25 mouse cellular contexts compared by ENCODE assay signal in genomic region chr6:124168499-124169257, GRCm38 (mm10).
DNase-seq lines count a peak whose midpoint lies in the region; ATAC-seq and TF ChIP-seq lines count a peak whose summit lies in the region.
"Had no signal": no experiment of that assay in that cellular context is flagged by ENCODE, and none has a peak within 500 bp of the region (broad histone marks: within the 10 kb centered on the region; RNA-seq: fewer than 3 reads in every experiment).

No protein-coding gene starts in this region.

- WGBS in midbrain, postnatal 0 days = 77% methylated on average over 3 of the region's 3 CpGs
- 76% methylated on average over 3 of the region's 3 CpGs for WGBS in midbrain, embryonic 11.5 days

- no peak overlapping the region for H3K4me2 ChIP-seq in midbrain, postnatal 0 days (ENCODE audit: low read depth, low read length, poor library complexity, severe bottlenecking)
- H3K4me2 ChIP-seq in midbrain, embryonic 11.5 days = no peak overlapping the region
- H3K4me2 ChIP-seq: embryonic facial prominence, embryonic 12.5 days; heart, embryonic 11.5 days; kidney, embryonic 15.5 days; limb, embryonic 15.5 days; liver, embryonic 15.5 days; midbrain, embryonic 15.5 days; neural tube, embryonic 13.5 days had no signal

- DNase-seq in midbrain, postnatal 0 days (ENCODE audit: low spot score) = peak; percentile 57
- no peak for DNase-seq in midbrain, embryonic 11.5 days (ENCODE audit: low spot score, missing footprints)
- DNase-seq in cerebellum, adult 11-12 months = peak; percentile 18
- peak; percentile 57 to 68 for DNase-seq in cerebellum, postnatal 10 days
- no peak for DNase-seq in ovary, postnatal 10 days (ENCODE audit: low spot score)
- no peak for DNase-seq in thymus, postnatal 10 days (ENCODE audit: low spot score in 2 of 2)
- no peak for DNase-seq in heart, postnatal 36 days
- DNase-seq: adrenal gland, adult 2 months; B cell, adult 2 months; gastrocnemius, postnatal 14 days; heart, adult 11 months; kidney, postnatal 36 days; lung, postnatal 4 days; thymus, postnatal 14 days had no signal

- no peak overlapping the region for H3K4me3 ChIP-seq in midbrain, postnatal 0 days (ENCODE audit: low read depth, low read length)
- H3K4me3 ChIP-seq in midbrain, embryonic 11.5 days (ENCODE audit: low read depth, low read length) = no peak overlapping the region
- H3K4me3 ChIP-seq: embryonic facial prominence, embryonic 12.5 days; hindbrain, embryonic 10.5 days; kidney, embryonic 15.5 days; limb, embryonic 15.5 days; liver, embryonic 15.5 days; midbrain, embryonic 15.5 days; myocyte; neural tube, embryonic 13.5 days had no signal

- no peak for ATAC-seq in midbrain, postnatal 0 days (ENCODE audit: low FRiP score)
- ATAC-seq in midbrain, embryonic 11.5 days (ENCODE audit: low FRiP score) = no peak
- ATAC-seq: intestine, postnatal 0 days; midbrain, embryonic 15.5 days had no signal

- H3K9ac ChIP-seq in midbrain, postnatal 0 days (replicated peaks; ENCODE audit: low read length, poor library complexity, severe bottlenecking) = no peak overlapping the region
- H3K9ac ChIP-seq in midbrain, embryonic 11.5 days (ENCODE audit: low read length) = no peak overlapping the region
- H3K9ac ChIP-seq: embryonic facial prominence, embryonic 12.5 days; kidney, embryonic 15.5 days; limb, embryonic 15.5 days; liver, embryonic 15.5 days; midbrain, embryonic 15.5 days; neural tube, embryonic 13.5 days had no signal

- H3K4me1 ChIP-seq in midbrain, postnatal 0 days (ENCODE audit: insufficient read depth, low read length) = no peaks in the 10 kb centered on the region
- no peaks in the 10 kb centered on the region for H3K4me1 ChIP-seq in midbrain, embryonic 11.5 days (ENCODE audit: control insufficient read depth, insufficient read depth, low read length)
- H3K4me1 ChIP-seq: embryonic facial prominence, embryonic 12.5 days; hindbrain, embryonic 10.5 days; kidney, embryonic 15.5 days; limb, embryonic 15.5 days; liver, embryonic 15.5 days; midbrain, embryonic 15.5 days; neural tube, embryonic 13.5 days had no signal

- H3K36me3 ChIP-seq in midbrain, postnatal 0 days (ENCODE audit: insufficient read depth, low read length) = no peaks in the 10 kb centered on the region
- H3K36me3 ChIP-seq in midbrain, embryonic 11.5 days (ENCODE audit: control insufficient read depth, insufficient read depth, low read length) = no peaks in the 10 kb centered on the region
- H3K36me3 ChIP-seq: embryonic facial prominence, embryonic 12.5 days; G1E; hindbrain, embryonic 10.5 days; kidney, embryonic 15.5 days; limb, embryonic 15.5 days; liver, embryonic 15.5 days; midbrain, embryonic 15.5 days; neural tube, embryonic 13.5 days had no signal

- no peaks in the 10 kb centered on the region for H3K27me3 ChIP-seq in midbrain, postnatal 0 days (ENCODE audit: insufficient read depth, low read length)
- no peaks in the 10 kb centered on the region for H3K27me3 ChIP-seq in midbrain, embryonic 11.5 days (ENCODE audit: control insufficient read depth, insufficient read depth, low read length)
- H3K27me3 ChIP-seq: embryonic facial prominence, embryonic 12.5 days; kidney, embryonic 15.5 days; limb, embryonic 15.5 days; liver, embryonic 15.5 days; midbrain, embryonic 15.5 days; neural tube, embryonic 13.5 days had no signal

- no peaks in the 10 kb centered on the region for H3K9me3 ChIP-seq in midbrain, postnatal 0 days (ENCODE audit: low read length)
- no peaks in the 10 kb centered on the region for H3K9me3 ChIP-seq in midbrain, embryonic 11.5 days (ENCODE audit: control insufficient read depth, low read length)
- H3K9me3 ChIP-seq: embryonic facial prominence, embryonic 12.5 days; G1E; hindbrain, embryonic 10.5 days; kidney, embryonic 15.5 days; limb, embryonic 15.5 days; liver, embryonic 15.5 days; midbrain, embryonic 15.5 days; neural tube, embryonic 13.5 days had no signal

- H3K27ac ChIP-seq in midbrain, postnatal 0 days (ENCODE audit: low read depth, low read length) = no peak overlapping the region
- no peak overlapping the region for H3K27ac ChIP-seq in midbrain, embryonic 11.5 days (ENCODE audit: low read depth, low read length)
- H3K27ac ChIP-seq: embryonic facial prominence, embryonic 12.5 days; hindbrain, embryonic 10.5 days; kidney, embryonic 15.5 days; limb, embryonic 15.5 days; liver, embryonic 15.5 days; midbrain, embryonic 15.5 days; neural tube, embryonic 13.5 days had no signal

- TF ChIP-seq CTCF in midbrain, postnatal 0 days (IDR thresholded peaks at IDR 0.05) = no peak

- intact Hi-C loops in heart, postnatal 36 days (cut with DNase I) = no loop called here

Comparison
In these comparisons a context has a peak if more than half of its experiments do, and no peak if none do; other contexts are left out.
1. DNase-seq: peak in midbrain, postnatal 0 days (single experiment), cerebellum, adult 11-12 months (single experiment) and cerebellum, postnatal 10 days (2 of 2); none in midbrain, embryonic 11.5 days (single experiment), ovary, postnatal 10 days (single experiment), thymus, postnatal 10 days (0 of 2) and heart, postnatal 36 days (0 of 2).